Mouse (Mus musculus): ENCODE data around the gene Tbc1d16. TPM values are rescaled to one million over a fixed set of nuclear protein-coding genes. Genes with fewer than 3 reads are reported as not detected.
"Not testable (repeated sequence)": the region's sequence is repeated elsewhere in the genome, so short reads cannot be mapped to it uniquely, and the experiment has no call there.

The Tbc1d16 gene
- polyA plus RNA-seq (2015; fragmentation: Nextera tagmentation; extraction: Ambion mirVana), result 52.3 and 54.6 TPM in 2 replicates

DNA sequence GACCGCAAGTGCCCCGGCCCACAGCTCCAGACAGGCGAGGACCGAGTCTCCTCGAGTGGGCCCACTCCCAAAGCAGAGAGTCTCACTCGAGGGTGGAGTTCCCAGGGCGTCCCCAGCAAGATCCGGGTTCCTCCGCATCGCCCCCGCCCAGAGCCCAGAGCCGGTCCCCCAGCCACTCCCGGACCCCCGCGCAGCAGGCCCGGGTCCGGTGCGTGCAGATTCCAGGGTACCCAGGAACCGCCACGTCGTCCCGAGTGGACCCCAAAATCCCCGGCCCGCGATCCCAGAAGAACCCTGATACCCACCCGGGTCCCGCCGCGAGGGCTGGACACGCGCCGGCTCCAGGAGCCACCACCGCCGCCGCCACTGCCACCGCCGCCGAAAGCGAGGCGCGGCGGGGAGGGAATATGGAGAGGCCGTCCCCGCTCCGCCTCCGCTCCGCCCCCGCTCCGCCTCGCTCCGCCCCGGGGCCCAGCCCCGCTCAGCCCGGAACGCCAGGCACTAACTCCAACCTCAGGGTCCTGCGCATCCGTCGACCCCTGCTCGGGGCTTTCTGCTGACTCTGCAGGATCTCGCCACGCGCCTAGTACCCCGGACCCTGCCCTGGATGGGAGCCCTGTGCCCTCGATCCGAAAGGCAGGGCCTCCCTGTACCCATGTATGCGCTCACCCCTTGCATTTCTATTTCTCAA is at the start of gene Tbc1d16, which contains the start of gene Ccdc40:
Tbc1d16 (minus strand) TSS at position 409 of the 691 bp plus-strand sequence.
Ccdc40 (plus strand) TSS at position 482 of the 691 bp plus-strand sequence.
- under 1% methylated on average over 64 of the region's 66 CpGs for WGBS
- ATAC-seq, result peak; percentile 93
- H3K4me1 ChIP-seq (replicated peaks; ENCODE audit: control insufficient read depth, insufficient read depth, low read length), result peaks cover 53% of the 10 kb centered on the region

DNA sequence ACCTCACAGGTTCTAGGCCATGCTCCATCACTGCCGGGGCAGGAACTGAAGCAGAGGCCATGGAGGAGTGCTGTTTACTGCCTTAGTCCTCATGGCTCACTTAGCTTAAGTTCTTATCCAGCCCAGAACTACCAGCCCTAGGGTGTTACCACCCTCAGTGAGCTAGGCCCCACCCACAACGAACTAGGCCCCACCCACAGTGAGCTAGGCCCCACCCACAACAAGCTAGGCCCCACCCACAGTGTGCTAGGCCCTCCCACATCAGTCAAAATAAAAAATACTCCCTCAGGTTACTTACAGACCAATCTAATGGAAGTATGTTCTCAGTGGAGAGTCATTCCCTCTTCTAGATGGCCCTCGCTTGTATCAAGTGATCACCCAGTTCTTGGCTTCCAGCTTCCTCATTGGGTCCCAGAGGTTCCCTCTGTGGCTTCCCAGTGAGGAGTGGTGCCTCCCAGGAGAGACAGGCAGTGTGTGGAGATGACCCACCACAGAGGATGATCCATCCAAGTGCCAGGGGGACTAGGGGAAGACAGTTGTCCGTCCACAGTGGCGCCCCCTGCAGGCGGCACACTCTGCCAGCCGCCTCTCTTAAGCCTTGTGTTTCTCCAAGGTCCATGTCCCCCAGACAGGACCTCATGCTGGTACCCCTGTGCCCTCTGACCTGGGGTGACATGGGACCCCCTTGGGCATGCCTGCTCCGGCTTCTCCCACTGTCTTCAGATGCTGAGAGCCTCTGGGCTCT is 45.1 kb upstream of the Tbc1d16 start:
- Histone ChIP-seq H3K27ac (ENCODE audit: low read length) (no peak overlapping the region), H3K4me1 (replicated peaks; ENCODE audit: control insufficient read depth, insufficient read depth, low read length) (peaks cover 6% of the 10 kb centered on the region), H3K27me3 (replicated peaks; ENCODE audit: control insufficient read depth, insufficient read depth, low read length) (no peaks in the 10 kb centered on the region), H3K4me2 (ENCODE audit: low read length) (no peak overlapping the region), H3K36me3 (ENCODE audit: control insufficient read depth, insufficient read depth) (peaks cover 8% of the 10 kb centered on the region), H3K9me3 (ENCODE audit: control insufficient read depth, low read length) (no peaks in the 10 kb centered on the region), H3K9ac (replicated peaks; ENCODE audit: low read depth, low read length) (no peak overlapping the region), H3K4me3 (replicated peaks; ENCODE audit: low read length) (no peak overlapping the region)
- 85% methylated on average over 8 of the region's 8 CpGs for WGBS
- no peak for ATAC-seq

More for the DNA sequence above, at the start of gene Tbc1d16, which contains the start of gene Ccdc40:
- H3K36me3 ChIP-seq (ENCODE audit: control insufficient read depth, insufficient read depth), result no peaks in the 10 kb centered on the region
- H3K4me2 ChIP-seq (ENCODE audit: low read length), result peak within 1 kb of the TSS; percentile 100
- H3K27ac ChIP-seq (ENCODE audit: low read length), result peak within 1 kb of the TSS; percentile 78
- H3K4me3 ChIP-seq (replicated peaks; ENCODE audit: low read length), result peak within 1 kb of the TSS; percentile 74
- H3K9me3 ChIP-seq (ENCODE audit: control insufficient read depth, low read length), result no peaks in the 10 kb centered on the region
- H3K9ac ChIP-seq (replicated peaks; ENCODE audit: low read depth, low read length), result peak within 1 kb of the TSS; percentile 92
- H3K27me3 ChIP-seq (replicated peaks; ENCODE audit: control insufficient read depth, insufficient read depth, low read length), result no peaks in the 10 kb centered on the region

DNA sequence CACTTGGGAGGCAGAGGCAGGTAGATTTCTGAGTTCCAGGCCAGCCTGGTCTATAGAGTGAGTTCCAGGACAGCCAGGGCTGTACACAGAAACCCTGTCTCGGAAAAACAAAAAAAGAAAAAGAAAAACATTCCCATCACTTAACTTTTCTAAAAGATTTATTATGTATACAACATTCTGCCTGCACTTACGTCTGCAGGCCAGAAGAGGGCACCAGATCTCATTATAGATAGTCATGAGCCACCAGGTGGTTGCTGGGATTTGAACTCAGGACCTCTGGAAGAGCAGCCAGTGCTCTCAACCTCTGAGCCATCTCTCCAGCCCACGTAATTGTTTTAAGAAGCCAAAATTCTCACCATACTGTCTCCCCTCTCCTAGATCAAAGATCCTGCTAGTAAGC is 44.2 kb upstream of the Tbc1d16 start:
- H3K36me3 ChIP-seq (ENCODE audit: control insufficient read depth, insufficient read depth); H3K9ac ChIP-seq (replicated peaks; ENCODE audit: low read depth, low read length); ATAC-seq; H3K27me3 ChIP-seq (replicated peaks; ENCODE audit: control insufficient read depth, insufficient read depth, low read length); H3K27ac ChIP-seq (ENCODE audit: low read length); H3K9me3 ChIP-seq (ENCODE audit: control insufficient read depth, low read length); H3K4me2 ChIP-seq (ENCODE audit: low read length); H3K4me3 ChIP-seq (replicated peaks; ENCODE audit: low read length): not testable (repeated sequence)
- peaks cover 12% of the 10 kb centered on the region for H3K4me1 ChIP-seq (replicated peaks; ENCODE audit: control insufficient read depth, insufficient read depth, low read length)
- 62% methylated on average over 3 of the region's 3 CpGs for WGBS

DNA sequence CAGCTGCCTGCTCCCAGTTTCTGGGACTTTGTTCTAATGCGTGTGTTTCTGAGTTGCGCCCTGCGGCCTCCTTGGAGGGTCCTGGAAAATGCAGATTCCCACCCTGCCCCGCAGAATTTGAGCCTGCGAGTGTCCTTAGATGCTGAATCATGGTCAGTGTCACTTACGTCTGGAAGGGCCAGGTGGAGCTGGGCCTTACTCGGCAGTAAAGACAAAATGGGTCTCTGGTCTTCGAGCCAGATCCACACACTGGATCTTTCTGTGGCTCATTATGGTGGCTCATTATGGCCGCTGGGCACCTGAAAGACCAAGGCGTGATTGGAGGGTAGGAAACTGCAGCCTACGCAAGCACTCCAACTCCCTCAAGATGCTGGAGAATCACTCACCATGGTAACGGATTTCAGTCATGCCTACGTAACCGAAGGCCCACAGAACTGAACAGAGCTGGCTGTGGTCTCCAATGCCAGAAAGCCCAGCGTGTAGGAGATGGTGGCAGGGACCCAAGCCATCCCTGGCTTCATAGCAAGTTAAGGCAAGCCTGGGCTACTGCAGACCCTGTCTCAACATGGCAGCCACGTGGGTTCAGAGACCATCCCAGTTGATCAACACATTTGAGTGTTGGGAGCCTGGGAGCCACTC is 40.4 kb upstream of the Tbc1d16 start:
- no peaks in the 10 kb centered on the region for H3K27me3 ChIP-seq (replicated peaks; ENCODE audit: control insufficient read depth, insufficient read depth, low read length)
- peaks cover 6% of the 10 kb centered on the region for H3K36me3 ChIP-seq (ENCODE audit: control insufficient read depth, insufficient read depth)
- peak overlapping the region; percentile 83 for H3K4me2 ChIP-seq (ENCODE audit: low read length)
- peak overlapping the region; percentile 61 for H3K4me3 ChIP-seq (replicated peaks; ENCODE audit: low read length)
- H3K27ac ChIP-seq (ENCODE audit: low read length), result no peak overlapping the region
- no peak for ATAC-seq
- H3K9me3 ChIP-seq (ENCODE audit: control insufficient read depth, low read length), result no peaks in the 10 kb centered on the region
- H3K4me1 ChIP-seq (replicated peaks; ENCODE audit: control insufficient read depth, insufficient read depth, low read length), result peaks cover 15% of the 10 kb centered on the region
- H3K9ac ChIP-seq (replicated peaks; ENCODE audit: low read depth, low read length), result peak overlapping the region; percentile 68; the same call in 1 of the 2 replicates
- WGBS, result 72% methylated on average over 16 of the region's 16 CpGs

DNA sequence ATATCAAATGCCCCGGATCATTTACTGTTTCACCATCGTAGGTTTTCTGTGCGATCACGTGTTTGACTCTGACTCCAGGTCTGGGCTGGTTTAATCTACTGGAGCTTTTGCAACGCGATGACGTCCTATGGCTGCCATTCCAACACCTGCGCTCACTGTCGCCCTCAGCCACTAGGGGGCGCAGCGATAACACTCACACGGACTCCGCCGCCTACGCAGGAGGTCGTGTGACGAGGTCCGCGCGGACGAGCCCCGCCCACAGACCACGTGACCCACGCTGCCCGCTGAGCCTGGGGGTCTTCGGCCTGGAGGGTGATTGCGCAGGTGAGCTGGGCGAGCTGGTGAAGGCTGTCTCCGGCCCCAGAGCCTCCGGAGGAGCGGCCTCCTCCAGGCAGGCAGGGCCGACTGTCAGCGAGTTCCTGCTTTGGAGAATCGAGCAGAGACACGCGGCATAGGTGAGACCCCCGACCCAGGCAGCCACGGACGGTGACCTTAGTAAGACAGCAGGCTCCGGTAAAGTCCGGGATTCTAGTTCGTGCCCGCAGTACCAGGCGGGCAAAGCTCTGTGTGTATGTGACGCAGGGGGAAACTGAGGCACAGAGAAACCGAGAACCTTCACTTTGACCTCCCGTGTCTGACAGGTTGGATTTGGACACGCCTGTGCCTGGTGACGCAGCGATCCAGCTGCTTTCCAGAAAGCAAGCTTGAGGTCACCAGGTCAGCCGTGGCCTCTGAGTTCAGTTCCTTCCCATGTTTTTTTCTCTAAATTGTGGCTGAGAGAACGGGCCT is 39.7 kb upstream of the Tbc1d16 start, which contains the start of gene Gaa:
Gaa (plus strand) TSS at position 120 of the 789 bp plus-strand sequence.
- Histone ChIP-seq H3K9ac (replicated peaks; ENCODE audit: low read depth, low read length) (peak within 1 kb of the TSS; percentile 68), H3K27me3 (replicated peaks; ENCODE audit: control insufficient read depth, insufficient read depth, low read length) (no peaks in the 10 kb centered on the region), H3K36me3 (ENCODE audit: control insufficient read depth, insufficient read depth) (peaks cover 3% of the 10 kb centered on the region), H3K4me3 (replicated peaks; ENCODE audit: low read length) (peak within 1 kb of the TSS; percentile 61), H3K27ac (ENCODE audit: low read length) (no peak within 1 kb of the TSS), H3K4me1 (replicated peaks; ENCODE audit: control insufficient read depth, insufficient read depth, low read length) (peaks cover 15% of the 10 kb centered on the region), H3K4me2 (ENCODE audit: low read length) (peak within 1 kb of the TSS; percentile 83), H3K9me3 (ENCODE audit: control insufficient read depth, low read length) (no peaks in the 10 kb centered on the region)
- WGBS, result 3% methylated on average over 52 of the region's 52 CpGs
- ATAC-seq, result peak; percentile 73

DNA sequence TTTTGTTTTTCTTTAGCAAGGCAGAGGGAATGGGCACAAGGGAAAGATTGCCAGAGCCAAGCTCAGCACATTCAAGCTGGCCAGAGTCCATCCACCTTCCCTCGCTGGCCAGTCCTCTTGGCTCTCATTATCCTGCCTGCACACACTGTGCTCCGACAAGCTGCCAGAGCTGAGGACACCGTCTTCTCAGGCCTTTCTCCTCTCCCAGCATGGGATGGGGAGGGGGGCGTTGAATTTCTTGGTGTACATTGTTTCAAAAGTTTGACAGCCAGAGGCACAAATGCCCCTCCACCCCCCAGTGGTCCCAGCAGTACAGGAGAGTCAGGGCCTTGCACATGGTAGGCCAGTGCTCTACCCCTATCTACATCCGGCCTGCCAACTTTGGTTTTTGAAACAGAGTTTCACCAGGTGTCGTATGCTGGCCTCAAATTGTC is 39.0 kb upstream of the Tbc1d16 start:
- Histone ChIP-seq H3K4me1 (replicated peaks; ENCODE audit: control insufficient read depth, insufficient read depth, low read length) (peaks cover 15% of the 10 kb centered on the region), H3K36me3 (ENCODE audit: control insufficient read depth, insufficient read depth) (no peaks in the 10 kb centered on the region), H3K4me3 (replicated peaks; ENCODE audit: low read length) (no peak overlapping the region), H3K4me2 (ENCODE audit: low read length) (peak overlapping the region; percentile 83), H3K9me3 (ENCODE audit: control insufficient read depth, low read length) (no peaks in the 10 kb centered on the region), H3K27ac (ENCODE audit: low read length) (no peak overlapping the region), H3K27me3 (replicated peaks; ENCODE audit: control insufficient read depth, insufficient read depth, low read length) (no peaks in the 10 kb centered on the region), H3K9ac (replicated peaks; ENCODE audit: low read depth, low read length) (peak overlapping the region; percentile 24; the same call in 1 of the 2 replicates)
- 21% methylated on average over 6 of the region's 6 CpGs for WGBS
- ATAC-seq, result peak; percentile 53

DNA sequence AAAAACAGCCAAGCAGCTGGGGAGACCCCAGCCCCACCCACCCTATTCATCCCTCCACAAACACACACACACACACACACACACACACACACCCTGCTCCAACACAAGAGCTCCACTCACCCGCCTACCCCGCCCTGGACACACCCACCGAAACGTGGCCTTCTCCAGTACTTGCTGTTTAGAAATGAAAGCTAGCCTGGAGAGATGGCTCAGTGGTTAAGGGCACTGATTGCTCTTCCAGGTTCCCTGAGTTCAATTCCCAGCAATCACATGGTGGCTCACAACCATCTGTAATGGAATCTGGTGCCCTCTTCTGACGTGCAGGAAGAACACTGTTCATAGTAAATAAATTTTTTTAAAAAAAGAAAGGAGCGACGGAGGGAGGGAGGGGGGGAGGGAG is 37.5 kb upstream of the Tbc1d16 start:
- no peak overlapping the region for H3K4me2 ChIP-seq (ENCODE audit: low read length)
- no peak for ATAC-seq
- 81% methylated on average over 7 of the region's 7 CpGs for WGBS
- no peak overlapping the region for H3K4me3 ChIP-seq (replicated peaks; ENCODE audit: low read length)
- H3K27me3 ChIP-seq (replicated peaks; ENCODE audit: control insufficient read depth, insufficient read depth, low read length), result no peaks in the 10 kb centered on the region
- H3K4me1 ChIP-seq (replicated peaks; ENCODE audit: control insufficient read depth, insufficient read depth, low read length), result peaks cover 15% of the 10 kb centered on the region
- no peaks in the 10 kb centered on the region for H3K9me3 ChIP-seq (ENCODE audit: control insufficient read depth, low read length)
- no peak overlapping the region for H3K27ac ChIP-seq (ENCODE audit: low read length)
- H3K9ac ChIP-seq (replicated peaks; ENCODE audit: low read depth, low read length), result no peak overlapping the region
- no peaks in the 10 kb centered on the region for H3K36me3 ChIP-seq (ENCODE audit: control insufficient read depth, insufficient read depth)

DNA sequence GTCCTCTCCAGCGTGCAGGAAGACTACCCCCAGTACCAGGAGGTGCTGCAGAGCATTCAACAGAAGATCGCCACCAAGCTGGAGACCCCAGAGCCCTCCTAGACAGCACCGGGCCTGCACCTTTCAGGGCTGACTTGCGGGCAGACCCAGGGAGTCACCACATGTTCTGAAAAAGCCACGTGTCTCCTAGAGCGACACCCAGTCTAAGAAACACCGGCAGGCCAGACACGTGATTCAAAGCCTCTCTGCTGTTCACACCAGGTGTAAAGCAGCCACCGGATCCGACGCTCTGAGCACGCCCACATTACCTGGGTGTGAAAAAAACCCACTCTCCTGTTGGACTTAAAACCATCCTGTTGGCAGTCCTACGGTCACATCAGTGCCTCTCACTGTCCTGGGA is 36.1 kb upstream of the Tbc1d16 start:
- H3K27me3 ChIP-seq (replicated peaks; ENCODE audit: control insufficient read depth, insufficient read depth, low read length), result no peaks in the 10 kb centered on the region
- H3K4me1 ChIP-seq (replicated peaks; ENCODE audit: control insufficient read depth, insufficient read depth, low read length), result peaks cover 15% of the 10 kb centered on the region
- H3K9me3 ChIP-seq (ENCODE audit: control insufficient read depth, low read length), result no peaks in the 10 kb centered on the region
- no peak overlapping the region for H3K27ac ChIP-seq (ENCODE audit: low read length)
- H3K4me3 ChIP-seq (replicated peaks; ENCODE audit: low read length), result no peak overlapping the region
- no peak overlapping the region for H3K9ac ChIP-seq (replicated peaks; ENCODE audit: low read depth, low read length)
- no peaks in the 10 kb centered on the region for H3K36me3 ChIP-seq (ENCODE audit: control insufficient read depth, insufficient read depth)
- WGBS, result 93% methylated on average over 13 of the region's 13 CpGs
- no peak overlapping the region for H3K4me2 ChIP-seq (ENCODE audit: low read length)
- ATAC-seq, result no peak

Data from forebrain, embryonic 16.5 days (tissue).